Mouse (Mus musculus) embryonic facial prominence, embryonic 14.5 days (tissue): ENCODE results near the gene Olfr479. TPM values are rescaled to one million over a fixed set of nuclear protein-coding genes. Genes with fewer than 3 reads are reported as not detected.
"Not testable (repeated sequence)": the region's sequence is repeated elsewhere in the genome, so short reads cannot be mapped to it uniquely, and the experiment has no call there.

ENCODE experiments used
- ATAC-seq: fragments of 200-750 bp; cut with Nextera tagmentation; 2 replicates; pipeline ENCODE4 v1.8.0; 2017; ENCODE audit warnings: low read depth, moderate number of reproducible peaks, moderate TSS enrichment
- DNase-seq: peaks from one replicate; pipeline ENCODE4 v3.0.0-alpha.2; 2015; ENCODE audit warnings: low spot score
- H3K27ac ChIP-seq: fragments of 300-500 bp; sonication (generic); replicated peaks from 2 replicates; pipeline ENCODE4 v1.5.1; 2014; ENCODE audit warnings: low read depth, mild to moderate bottlenecking, low read length, moderate library complexity
- H3K27me3 ChIP-seq: fragments of 300-500 bp; sonication (generic); replicated peaks from 2 replicates; pipeline ENCODE4 v1.6.1; 2014; ENCODE audit warnings: low read length; ENCODE audit not compliant: control insufficient read depth, insufficient read depth
- H3K36me3 ChIP-seq: fragments of 300-500 bp; sonication (generic); 2 replicates; pipeline ENCODE4 v1.6.1; 2014; ENCODE audit warnings: low read length, mixed read lengths; ENCODE audit not compliant: control insufficient read depth, insufficient read depth
- H3K4me1 ChIP-seq: fragments of 300-500 bp; sonication (generic); 2 replicates; pipeline ENCODE4 v1.6.1; 2014; ENCODE audit warnings: antibody characterized with exemption, low read length; ENCODE audit not compliant: control insufficient read depth, insufficient read depth
- H3K4me2 ChIP-seq: fragments of 300-500 bp; sonication (generic); 2 replicates; pipeline ENCODE4 v1.6.1; 2014; ENCODE audit warnings: low read depth, mild to moderate bottlenecking, low read length, moderate library complexity, mixed read lengths
- H3K4me3 ChIP-seq: fragments of 300-500 bp; sonication (generic); 2 replicates; pipeline ENCODE4 v1.5.1; 2014; ENCODE audit warnings: low read depth, mild to moderate bottlenecking, low read length
- H3K9ac ChIP-seq: fragments of 300-500 bp; sonication (generic); 2 replicates; pipeline ENCODE4 v1.6.1; 2014; ENCODE audit warnings: low read depth, mild to moderate bottlenecking, low read length, moderate library complexity, mixed read lengths
- H3K9me3 ChIP-seq: fragments of 300-500 bp; sonication (generic); 2 replicates; pipeline ENCODE4 v1.6.1; 2016; ENCODE audit warnings: low read length; ENCODE audit not compliant: control insufficient read depth
- WGBS: fragments of 180-500 bp; shearing (Covaris S2); extraction: QIAGEN DNeasy Blood & Tissue Kit; methylation state at CpG from one replicate; pipeline ENCODE4 v1.1.7; 2014; 5-methylcytosine and 5-hydroxymethylcytosine counted together
- polyA plus RNA-seq: library from polyadenylated mRNA; unstranded; fragments of >200 nt; fragmentation: Nextera tagmentation; extraction: Ambion mirVana; gene quantifications from 2 replicates; pipeline ENCODE4 v1.2.1, GENCODE M21; 2014

Olfr479 gene
- not detected in 2 replicates for polyA plus RNA-seq

DNA sequence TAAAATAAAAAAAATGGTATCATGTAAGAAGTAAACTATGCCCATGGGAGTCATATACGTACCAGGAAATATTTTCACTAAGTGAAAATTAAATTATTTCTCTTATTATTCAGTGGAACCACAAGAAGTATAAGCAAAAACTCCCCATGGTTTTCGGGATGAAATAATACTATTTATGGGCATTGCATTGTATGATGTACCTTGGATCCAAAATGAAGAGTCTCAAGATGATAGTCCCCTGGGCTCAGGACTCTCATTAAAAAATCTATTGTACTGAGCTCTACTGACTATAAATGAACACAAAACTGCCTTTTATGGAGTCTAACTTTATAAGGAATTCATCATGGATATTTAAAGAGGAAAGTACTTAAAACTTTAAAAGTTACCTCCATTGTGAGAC is at the start of gene Olfr479:
TSS of gene Olfr479 (plus strand) at position 301 of the 400 bp plus-strand sequence.
- no peaks in the 10 kb centered on the region for H3K27me3 ChIP-seq
- no peak within 1 kb of the TSS for H3K27ac ChIP-seq
- H3K9me3 ChIP-seq: no peaks in the 10 kb centered on the region
- H3K4me1 ChIP-seq: no peaks in the 10 kb centered on the region
- 87% methylated on average over 2 of the region's 2 CpGs for WGBS
- no peak within 1 kb of the TSS for H3K9ac ChIP-seq
- DNase-seq: no peak
- H3K4me2 ChIP-seq: no peak within 1 kb of the TSS
- no peak for ATAC-seq
- no peaks in the 10 kb centered on the region for H3K36me3 ChIP-seq
- H3K4me3 ChIP-seq: no peak within 1 kb of the TSS

GRCm38 (mm10) chr7:108014256-108014655 is 36.2 kb upstream of the Olfr479 start:
- not testable (repeated sequence) for H3K9me3 ChIP-seq, H3K27ac ChIP-seq, H3K4me1 ChIP-seq, H3K4me3 ChIP-seq, H3K4me2 ChIP-seq, ATAC-seq, H3K36me3 ChIP-seq, DNase-seq, H3K27me3 ChIP-seq, H3K9ac ChIP-seq

GRCm38 (mm10) chr7:108033889-108034288 is 16.6 kb upstream of the Olfr479 start, which contains the start of gene Olfr478:
TSS of gene Olfr478 (minus strand) at chr7:108033989.
- H3K9ac ChIP-seq: no peak within 1 kb of the TSS
- H3K4me3 ChIP-seq: no peak within 1 kb of the TSS
- H3K27me3 ChIP-seq: no peaks in the 10 kb centered on the region
- no peaks in the 10 kb centered on the region for H3K9me3 ChIP-seq
- no peak within 1 kb of the TSS for H3K4me2 ChIP-seq
- no peak within 1 kb of the TSS for H3K27ac ChIP-seq
- DNase-seq (no peak), ATAC-seq (no peak)
- H3K36me3 ChIP-seq: no peaks in the 10 kb centered on the region
- WGBS: 78% methylated on average over 3 of the region's 3 CpGs
- no peaks in the 10 kb centered on the region for H3K4me1 ChIP-seq

GRCm38 (mm10) chr7:108067246-108067645 is 16.8 kb downstream of the Olfr479 start, which contains the start of gene Olfr480:
TSS of gene Olfr480 (minus strand) at chr7:108067346.
- Histone ChIP-seq H3K9ac (no peak within 1 kb of the TSS), H3K9me3 (no peaks in the 10 kb centered on the region), H3K4me1 (no peaks in the 10 kb centered on the region), H3K27me3 (no peaks in the 10 kb centered on the region), H3K4me3 (no peak within 1 kb of the TSS), H3K4me2 (no peak within 1 kb of the TSS), H3K36me3 (no peaks in the 10 kb centered on the region), H3K27ac (no peak within 1 kb of the TSS)
- DNase-seq (no peak), ATAC-seq (no peak)
- WGBS: 86% methylated on average over 1 of the region's 1 CpGs

- Histone ChIP-seq H3K9ac (no peak within 1 kb of the TSS), H3K36me3 (no peaks in the 10 kb centered on the region), H3K4me3 (no peak within 1 kb of the TSS), H3K27me3 (no peaks in the 10 kb centered on the region), H3K4me2 (no peak within 1 kb of the TSS), H3K27ac (no peak within 1 kb of the TSS), H3K4me1 (no peaks in the 10 kb centered on the region), H3K9me3 (no peaks in the 10 kb centered on the region)
- DNase-seq: no peak
- no peak for ATAC-seq
Observed at GRCm38 (mm10) chr7:108079555-108079954, 29.1 kb downstream of the Olfr479 start, which contains the start of gene Olfr481. TSS of gene Olfr481 (plus strand) at chr7:108079855.

- DNase-seq (no peak), ATAC-seq (no peak)
- Histone ChIP-seq H3K9me3 (no peaks in the 10 kb centered on the region), H3K4me3 (no peak within 1 kb of the TSS), H3K4me2 (no peak within 1 kb of the TSS), H3K9ac (no peak within 1 kb of the TSS), H3K36me3 (no peaks in the 10 kb centered on the region), H3K4me1 (no peaks in the 10 kb centered on the region), H3K27me3 (no peaks in the 10 kb centered on the region), H3K27ac (no peak within 1 kb of the TSS)
- WGBS: 75% methylated on average over 1 of the region's 1 CpGs
Observed at GRCm38 (mm10) chr7:108097486-108097885, 47.0 kb downstream of the Olfr479 start, which contains the start of gene Olfr482. TSS of gene Olfr482 (minus strand) at chr7:108097586.

DNA sequence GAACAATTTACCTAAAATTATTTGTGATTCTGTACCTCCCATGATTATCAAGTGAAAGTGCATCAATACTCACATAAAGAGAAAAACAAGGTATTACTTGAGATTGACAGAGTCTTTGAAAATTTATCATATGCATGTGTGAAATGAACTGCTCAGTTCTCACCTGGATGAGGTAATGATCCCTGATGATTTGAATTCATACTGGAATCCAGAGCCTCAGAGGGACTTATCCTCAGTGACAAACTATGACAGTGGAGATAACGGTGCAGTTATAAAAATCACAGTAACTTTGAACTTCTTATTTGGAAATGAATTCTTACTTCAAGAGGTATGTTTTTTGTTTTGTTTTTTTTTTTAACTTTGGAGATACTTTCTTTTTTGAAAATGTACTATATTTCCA is 50.1 kb downstream of the Olfr479 start, which contains the start of gene Olfr483:
TSS of gene Olfr483 (plus strand) at position 301 of the 400 bp plus-strand sequence.
- no peak for ATAC-seq
- no peak within 1 kb of the TSS for H3K4me2 ChIP-seq
- H3K36me3 ChIP-seq: no peaks in the 10 kb centered on the region
- H3K4me3 ChIP-seq: no peak within 1 kb of the TSS
- H3K9me3 ChIP-seq: no peaks in the 10 kb centered on the region
- H3K27me3 ChIP-seq: no peaks in the 10 kb centered on the region
- no peak for DNase-seq
- H3K4me1 ChIP-seq: no peaks in the 10 kb centered on the region
- H3K27ac ChIP-seq: no peak within 1 kb of the TSS
- WGBS: 78% methylated on average over 1 of the region's 1 CpGs
- H3K9ac ChIP-seq: no peak within 1 kb of the TSS

Other genes starting within 250 kb of the Olfr479 start
- not detected in 2 replicates for gene Ovch2, start 249.5 kb upstream of the Olfr479 start, polyA plus RNA-seq
- gene Olfr467, start 238.4 kb upstream of the Olfr479 start, polyA plus RNA-seq: not detected in 2 replicates
- gene Olfr469, start 225.2 kb upstream of the Olfr479 start, polyA plus RNA-seq: not detected in 2 replicates
- gene Olfr470, start 203.2 kb upstream of the Olfr479 start, polyA plus RNA-seq: not detected in 2 replicates
- gene Olfr472, start 152.8 kb upstream of the Olfr479 start, polyA plus RNA-seq: not detected in 2 replicates
- not detected in 2 replicates for gene Olfr473, start 120.2 kb upstream of the Olfr479 start, polyA plus RNA-seq
- gene Olfr474, start 96.0 kb upstream of the Olfr479 start, polyA plus RNA-seq: not detected in 2 replicates
- not detected in 2 replicates for gene Olfr476, start 85.9 kb upstream of the Olfr479 start, polyA plus RNA-seq
- gene Olfr477, start 64.0 kb upstream of the Olfr479 start, polyA plus RNA-seq: not detected in 2 replicates
- gene Olfr478, start 16.7 kb upstream of the Olfr479 start, polyA plus RNA-seq: not detected in 2 replicates
- gene Olfr480, start 16.7 kb downstream of the Olfr479 start, polyA plus RNA-seq: not detected in 2 replicates
- 0.14 TPM in 1 of 2 replicates, not detected in the other for gene Olfr481, start 29.2 kb downstream of the Olfr479 start, polyA plus RNA-seq
- gene Olfr482, start 46.9 kb downstream of the Olfr479 start, polyA plus RNA-seq: 0.10 and 0.14 TPM in 2 replicates
- not detected in 2 replicates for gene Olfr483, start 50.2 kb downstream of the Olfr479 start, polyA plus RNA-seq
- not detected in 2 replicates for gene Olfr484, start 76.8 kb downstream of the Olfr479 start, polyA plus RNA-seq
- 0.31 TPM in 1 of 2 replicates, not detected in the other for gene Olfr485, start 109.2 kb downstream of the Olfr479 start, polyA plus RNA-seq
- gene Olfr486, start 122.0 kb downstream of the Olfr479 start, polyA plus RNA-seq: not detected in 2 replicates
- 0.14 TPM in 1 of 2 replicates, not detected in the other for gene Olfr487, start 163.9 kb downstream of the Olfr479 start, polyA plus RNA-seq
- gene Olfr488, start 207.7 kb downstream of the Olfr479 start, polyA plus RNA-seq: not detected in 2 replicates
- gene Olfr490, start 238.2 kb downstream of the Olfr479 start, polyA plus RNA-seq: not detected in 2 replicates